Mouse (Mus musculus): Measurements from ENCODE around the gene Nme4. TPM values are rescaled to one million over a fixed set of nuclear protein-coding genes. Genes with fewer than 3 reads are reported as not detected.

The Nme4 gene
- polyA plus RNA-seq (2015; fragmentation: Nextera tagmentation; extraction: Ambion mirVana): 48.8 and 61.8 TPM in 2 replicates

GRCm38 (mm10) chr17:26095121-26095740 lies at the start of gene Nme4:
Gene Nme4, minus strand, starts transcription at chr17:26095602.
- Histone ChIP-seq H3K9me3 (replicated peaks) (no peaks in the 10 kb centered on the region), H3K4me2 (peak within 1 kb of the TSS; percentile 95), H3K27ac (peak within 1 kb of the TSS; percentile 69), H3K4me1 (replicated peaks) (peaks cover 12% of the 10 kb centered on the region), H3K9ac (peak within 1 kb of the TSS; percentile 79), H3K4me3 (peak within 1 kb of the TSS; percentile 81), H3K27me3 (no peaks in the 10 kb centered on the region), H3K36me3 (no peaks in the 10 kb centered on the region)
- 3% methylated on average over 47 of the region's 47 CpGs for WGBS
- 0 out of 2 replicates have a peak, but pooled peaks have one; percentile 61 for ATAC-seq (replicated peaks; ENCODE audit: insufficient number of reproducible peaks, insufficient read depth, low FRiP score, low read depth)

- H3K4me3 ChIP-seq: no peak overlapping the region
- no peaks in the 10 kb centered on the region for H3K9me3 ChIP-seq (replicated peaks)
- H3K27me3 ChIP-seq: no peaks in the 10 kb centered on the region
- peaks cover 21% of the 10 kb centered on the region for H3K4me1 ChIP-seq (replicated peaks)
- no peak overlapping the region for H3K4me2 ChIP-seq
- peaks cover 18% of the 10 kb centered on the region for H3K36me3 ChIP-seq
- ATAC-seq (replicated peaks; ENCODE audit: insufficient number of reproducible peaks, insufficient read depth, low FRiP score, low read depth): no peak
- WGBS: 97% methylated on average over 5 of the region's 5 CpGs
- no peak overlapping the region for H3K27ac ChIP-seq
- no peak overlapping the region for H3K9ac ChIP-seq
Measured at GRCm38 (mm10) chr17:26143386-26143785, 48.0 kb upstream of the Nme4 start.

- H3K4me2 ChIP-seq: no peak overlapping the region
- no peaks in the 10 kb centered on the region for H3K9me3 ChIP-seq (replicated peaks)
- H3K27ac ChIP-seq: no peak overlapping the region
- 77% methylated on average over 4 of the region's 4 CpGs for WGBS
- no peak for ATAC-seq (replicated peaks; ENCODE audit: insufficient number of reproducible peaks, insufficient read depth, low FRiP score, low read depth)
- H3K9ac ChIP-seq: no peak overlapping the region
- H3K27me3 ChIP-seq: no peaks in the 10 kb centered on the region
- peaks cover 25% of the 10 kb centered on the region for H3K4me1 ChIP-seq (replicated peaks)
- H3K4me3 ChIP-seq: no peak overlapping the region
- H3K36me3 ChIP-seq: peaks cover 18% of the 10 kb centered on the region
Measured at GRCm38 (mm10) chr17:26142796-26143195, 47.4 kb upstream of the Nme4 start.

- peaks cover 7% of the 10 kb centered on the region for H3K36me3 ChIP-seq
- peak overlapping the region; percentile 76 for H3K4me3 ChIP-seq
- H3K4me2 ChIP-seq: peak overlapping the region; percentile 77
- peak overlapping the region; percentile 99 for H3K9ac ChIP-seq
- peak; percentile 71 for ATAC-seq (replicated peaks; ENCODE audit: insufficient number of reproducible peaks, insufficient read depth, low FRiP score, low read depth)
- no peaks in the 10 kb centered on the region for H3K27me3 ChIP-seq
- H3K4me1 ChIP-seq (replicated peaks): peaks cover 27% of the 10 kb centered on the region
- H3K9me3 ChIP-seq (replicated peaks): no peaks in the 10 kb centered on the region
- WGBS: 1% methylated on average over 58 of the region's 58 CpGs
- H3K27ac ChIP-seq: peak overlapping the region; percentile 97
Measured at GRCm38 (mm10) chr17:26138901-26139381, 43.5 kb upstream of the Nme4 start.

GRCm38 (mm10) chr17:26138239-26138836 lies 42.9 kb upstream of the Nme4 start, which contains the start of gene Axin1:
Gene Axin1, plus strand, starts transcription at chr17:26138688.
- peak; percentile 97 for ATAC-seq (replicated peaks; ENCODE audit: insufficient number of reproducible peaks, insufficient read depth, low FRiP score, low read depth)
- under 1% methylated on average over 42 of the region's 42 CpGs for WGBS
- peaks cover 27% of the 10 kb centered on the region for H3K4me1 ChIP-seq (replicated peaks)

GRCm38 (mm10) chr17:26137751-26138130 lies 42.3 kb upstream of the Nme4 start:
- Histone ChIP-seq H3K9ac (peak overlapping the region; percentile 40), H3K27me3 (no peaks in the 10 kb centered on the region), H3K36me3 (no peaks in the 10 kb centered on the region), H3K4me2 (peak overlapping the region; percentile 77), H3K4me1 (replicated peaks) (peaks cover 27% of the 10 kb centered on the region), H3K4me3 (peak overlapping the region; percentile 76), H3K27ac (peak overlapping the region; percentile 97), H3K9me3 (replicated peaks) (no peaks in the 10 kb centered on the region)
- ATAC-seq (replicated peaks; ENCODE audit: insufficient number of reproducible peaks, insufficient read depth, low FRiP score, low read depth): no peak
- 74% methylated on average over 2 of the region's 2 CpGs for WGBS

More at GRCm38 (mm10) chr17:26138239-26138836, 42.9 kb upstream of the Nme4 start, which contains the start of gene Axin1:
- Histone ChIP-seq H3K4me2 (peak within 1 kb of the TSS; percentile 77), H3K27me3 (no peaks in the 10 kb centered on the region), H3K4me3 (peak within 1 kb of the TSS; percentile 76), H3K36me3 (peaks cover 3% of the 10 kb centered on the region), H3K27ac (peak within 1 kb of the TSS; percentile 97), H3K9ac (peak within 1 kb of the TSS; percentile 99), H3K9me3 (replicated peaks) (no peaks in the 10 kb centered on the region)

GRCm38 (mm10) chr17:26137106-26137750 lies 41.8 kb upstream of the Nme4 start:
- Histone ChIP-seq H3K4me1 (replicated peaks) (peaks cover 27% of the 10 kb centered on the region), H3K27ac (no peak overlapping the region), H3K4me2 (no peak overlapping the region), H3K36me3 (no peaks in the 10 kb centered on the region), H3K9ac (no peak overlapping the region), H3K4me3 (no peak overlapping the region), H3K9me3 (replicated peaks) (no peaks in the 10 kb centered on the region), H3K27me3 (no peaks in the 10 kb centered on the region)
- no peak for ATAC-seq (replicated peaks; ENCODE audit: insufficient number of reproducible peaks, insufficient read depth, low FRiP score, low read depth)
- WGBS: 84% methylated on average over 11 of the region's 11 CpGs

GRCm38 (mm10) chr17:26131856-26132853 lies 36.8 kb upstream of the Nme4 start:
- Histone ChIP-seq H3K4me2 (no peak overlapping the region), H3K27me3 (no peaks in the 10 kb centered on the region), H3K27ac (no peak overlapping the region), H3K9ac (no peak overlapping the region), H3K36me3 (peaks cover 25% of the 10 kb centered on the region), H3K9me3 (replicated peaks) (no peaks in the 10 kb centered on the region), H3K4me3 (no peak overlapping the region), H3K4me1 (replicated peaks) (no peaks in the 10 kb centered on the region)
- ATAC-seq (replicated peaks; ENCODE audit: insufficient number of reproducible peaks, insufficient read depth, low FRiP score, low read depth): no peak; the same call in 1 of the 2 replicates
- WGBS: 87% methylated on average over 18 of the region's 18 CpGs

GRCm38 (mm10) chr17:26131062-26131732 lies 35.8 kb upstream of the Nme4 start:
- Histone ChIP-seq H3K4me2 (no peak overlapping the region), H3K4me1 (replicated peaks) (no peaks in the 10 kb centered on the region), H3K27ac (no peak overlapping the region), H3K4me3 (no peak overlapping the region), H3K9me3 (replicated peaks) (no peaks in the 10 kb centered on the region), H3K36me3 (peaks cover 35% of the 10 kb centered on the region), H3K9ac (no peak overlapping the region), H3K27me3 (no peaks in the 10 kb centered on the region)
- 89% methylated on average over 18 of the region's 18 CpGs for WGBS
- no peak for ATAC-seq (replicated peaks; ENCODE audit: insufficient number of reproducible peaks, insufficient read depth, low FRiP score, low read depth)

GRCm38 (mm10) chr17:26125226-26125625 lies 29.8 kb upstream of the Nme4 start:
- H3K4me1 ChIP-seq (replicated peaks): peaks cover 18% of the 10 kb centered on the region
- H3K4me3 ChIP-seq: no peak overlapping the region
- no peak overlapping the region for H3K4me2 ChIP-seq
- ATAC-seq (replicated peaks; ENCODE audit: insufficient number of reproducible peaks, insufficient read depth, low FRiP score, low read depth): no peak
- no peak overlapping the region for H3K27ac ChIP-seq
- H3K9me3 ChIP-seq (replicated peaks): no peaks in the 10 kb centered on the region
- H3K27me3 ChIP-seq: no peaks in the 10 kb centered on the region
- peaks cover 39% of the 10 kb centered on the region for H3K36me3 ChIP-seq
- WGBS: 93% methylated on average over 10 of the region's 10 CpGs
- H3K9ac ChIP-seq: no peak overlapping the region
